Mouse (Mus musculus) heart, embryonic 11.5 days (tissue): Measurements from ENCODE around the gene Tfap4. TPM values are rescaled to one million over a fixed set of nuclear protein-coding genes. Genes with fewer than 3 reads are reported as not detected.

Source experiments
- ATAC-seq: fragments of 200-750 bp; cut with Nextera tagmentation; replicated peaks from 2 replicates; pipeline ENCODE4 v1.8.0; 2017; ENCODE audit warnings: moderate library complexity; ENCODE audit not compliant: insufficient number of reproducible peaks, low FRiP score, low TSS enrichment
- H3K27ac ChIP-seq: fragments of 300-500 bp; sonication (generic); 2 replicates; pipeline ENCODE4 v1.5.1; 2014; ENCODE audit warnings: mild to moderate bottlenecking, low read depth, low read length
- H3K27me3 ChIP-seq: fragments of 300-500 bp; sonication (generic); 2 replicates; pipeline ENCODE4 v1.6.1; 2014; ENCODE audit warnings: mild to moderate bottlenecking, low read length, mixed read lengths; ENCODE audit not compliant: control insufficient read depth, insufficient read depth
- H3K36me3 ChIP-seq: fragments of 300-500 bp; sonication (generic); 2 replicates; pipeline ENCODE4 v1.6.1; 2014; ENCODE audit warnings: mild to moderate bottlenecking, low read length, moderate library complexity, mixed read lengths; ENCODE audit not compliant: control insufficient read depth, insufficient read depth
- H3K4me1 ChIP-seq: fragments of 300-500 bp; sonication (generic); 2 replicates; pipeline ENCODE4 v1.6.1; 2014; ENCODE audit warnings: low read length; ENCODE audit not compliant: control insufficient read depth, insufficient read depth
- H3K4me2 ChIP-seq: fragments of 300-500 bp; sonication (generic); 2 replicates; pipeline ENCODE4 v1.6.1; 2014; ENCODE audit warnings: mild to moderate bottlenecking, moderate library complexity
- H3K4me3 ChIP-seq: fragments of 300-500 bp; sonication (generic); 2 replicates; pipeline ENCODE4 v1.5.1; 2014; ENCODE audit warnings: low read depth, low read length
- H3K9ac ChIP-seq: fragments of 300-500 bp; sonication (generic); 2 replicates; pipeline ENCODE4 v1.6.1; 2014; ENCODE audit warnings: mild to moderate bottlenecking, low read depth, low read length, moderate library complexity
- H3K9me3 ChIP-seq: fragments of 300-500 bp; sonication (generic); replicated peaks from 2 replicates; pipeline ENCODE4 v1.6.1; 2016; ENCODE audit warnings: low read length; ENCODE audit not compliant: control insufficient read depth
- WGBS: fragments of 180-500 bp; shearing (Covaris S2); extraction: QIAGEN DNeasy Blood & Tissue Kit; methylation state at CpG from one replicate; pipeline ENCODE4 v1.1.7; 2014; ENCODE audit not compliant: insufficient replicate concordance; 5-methylcytosine and 5-hydroxymethylcytosine counted together
- polyA plus RNA-seq: library from polyadenylated mRNA; unstranded; fragments of >200 nt; fragmentation: Nextera tagmentation; extraction: Ambion mirVana; gene quantifications from 2 replicates; pipeline ENCODE4 v1.2.1, GENCODE M21; 2014

Gene Tfap4
- polyA plus RNA-seq = 7.3 and 9.4 TPM in 2 replicates

DNA sequence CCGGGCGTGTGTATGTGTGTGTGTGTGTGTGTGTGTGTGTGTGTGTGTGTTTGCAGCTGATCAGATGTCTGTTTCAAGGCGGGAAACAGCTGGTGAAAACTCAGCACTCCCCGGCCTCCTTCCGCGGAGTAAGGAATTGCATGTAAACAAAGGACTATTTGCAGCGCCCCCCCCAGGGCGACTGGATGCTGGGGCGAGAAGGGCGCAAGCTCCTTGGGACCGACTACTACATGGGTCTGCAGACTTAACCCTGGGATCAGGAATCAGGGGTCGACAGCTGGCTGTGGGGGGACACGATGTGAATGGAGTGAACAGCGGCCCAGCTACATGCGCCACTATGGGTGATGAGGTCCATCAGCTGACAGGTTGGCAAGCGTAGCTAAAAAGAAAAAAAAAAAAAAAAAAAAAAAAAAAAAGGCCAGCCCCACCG, at the start of gene Tfap4:
Tfap4 (minus strand) TSS at position 140 of the 430 bp plus-strand sequence.
- Histone ChIP-seq H3K4me2 (peak within 1 kb of the TSS; percentile 96), H3K36me3 (no peaks in the 10 kb centered on the region), H3K4me1 (peaks cover 13% of the 10 kb centered on the region), H3K9ac (peak within 1 kb of the TSS; percentile 90), H3K27me3 (no peaks in the 10 kb centered on the region), H3K27ac (peak within 1 kb of the TSS; percentile 91), H3K9me3 (no peaks in the 10 kb centered on the region), H3K4me3 (peak within 1 kb of the TSS; percentile 65)
- 0% methylated on average over 17 of the region's 17 CpGs for WGBS
- ATAC-seq = peak; percentile 20; the same call in 1 of the 2 replicates

DNA sequence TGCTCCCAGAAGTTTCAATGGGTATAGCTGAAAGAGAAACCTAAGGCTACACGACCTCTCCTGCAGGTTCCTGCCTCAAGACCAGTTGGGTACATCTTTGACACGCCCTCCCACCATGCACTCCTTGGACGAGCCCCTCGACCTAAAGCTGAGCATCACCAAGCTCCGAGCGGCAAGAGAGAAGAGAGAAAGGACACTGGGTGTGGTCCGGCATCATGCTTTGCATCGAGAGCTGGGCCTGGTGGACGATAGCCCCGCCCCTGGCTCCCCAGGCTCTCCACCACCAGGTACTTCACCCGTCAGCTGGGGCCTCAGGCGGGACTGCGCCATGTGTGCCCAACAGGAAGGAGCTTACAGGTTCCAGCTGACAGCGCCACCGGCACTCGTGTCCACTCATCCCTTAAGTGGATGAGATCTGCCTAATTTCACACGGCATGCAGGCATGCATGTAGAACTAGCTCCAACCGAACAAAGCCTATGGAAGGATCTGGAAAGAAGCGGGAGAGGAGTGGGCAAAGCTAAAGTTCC, 48.9 kb upstream of the Tfap4 start:
- Histone ChIP-seq H3K27me3 (no peaks in the 10 kb centered on the region), H3K9ac (no peak overlapping the region), H3K9me3 (no peaks in the 10 kb centered on the region), H3K4me3 (no peak overlapping the region), H3K36me3 (peaks cover 23% of the 10 kb centered on the region), H3K4me2 (no peak overlapping the region), H3K4me1 (peaks cover 46% of the 10 kb centered on the region), H3K27ac (peak overlapping the region; percentile 10; the same call in 1 of the 2 replicates)
- 84% methylated on average over 19 of the region's 19 CpGs for WGBS
- ATAC-seq = no peak

DNA sequence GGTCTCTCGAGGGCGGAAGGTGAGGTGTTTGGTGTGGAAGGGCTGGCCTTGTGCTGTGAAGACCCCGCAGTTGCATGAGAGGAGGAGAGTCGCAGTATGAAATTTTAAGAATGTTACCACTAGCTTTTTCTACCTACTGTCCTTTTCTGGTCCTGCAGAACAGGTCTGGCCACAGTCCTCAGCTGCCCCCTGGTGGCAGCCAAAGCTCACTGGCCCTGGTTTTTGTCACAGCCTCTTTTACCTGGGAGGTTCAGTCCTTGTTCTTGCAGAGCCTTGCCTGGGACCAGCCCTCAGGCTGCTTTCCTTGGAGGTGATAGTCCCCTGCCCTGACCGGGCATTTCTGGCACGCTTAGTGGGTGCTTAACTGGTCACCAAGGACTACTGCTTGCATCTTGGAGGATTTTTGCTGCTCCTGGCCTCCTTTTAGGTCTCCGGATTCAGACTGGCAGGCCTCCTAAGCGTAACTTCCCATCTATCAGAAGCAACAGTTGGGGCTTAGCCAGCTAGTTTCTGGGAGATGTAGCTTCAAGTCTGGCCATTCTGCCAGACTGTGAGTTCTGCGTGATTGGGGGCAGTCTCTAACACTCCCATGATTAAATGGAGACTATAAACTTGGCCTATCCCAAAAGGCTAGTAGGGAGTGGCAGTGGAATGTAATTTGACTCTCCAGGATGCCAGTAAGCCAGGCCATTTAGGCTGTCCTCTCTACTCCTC, 48.3 kb upstream of the Tfap4 start:
- Histone ChIP-seq H3K4me1 (peaks cover 52% of the 10 kb centered on the region), H3K4me2 (no peak overlapping the region), H3K9ac (no peak overlapping the region), H3K27me3 (no peaks in the 10 kb centered on the region), H3K4me3 (no peak overlapping the region), H3K9me3 (no peaks in the 10 kb centered on the region), H3K27ac (peak overlapping the region; percentile 76; the same call in 1 of the 2 replicates), H3K36me3 (peaks cover 17% of the 10 kb centered on the region)
- WGBS = 55% methylated on average over 9 of the region's 9 CpGs
- ATAC-seq = no peak

DNA sequence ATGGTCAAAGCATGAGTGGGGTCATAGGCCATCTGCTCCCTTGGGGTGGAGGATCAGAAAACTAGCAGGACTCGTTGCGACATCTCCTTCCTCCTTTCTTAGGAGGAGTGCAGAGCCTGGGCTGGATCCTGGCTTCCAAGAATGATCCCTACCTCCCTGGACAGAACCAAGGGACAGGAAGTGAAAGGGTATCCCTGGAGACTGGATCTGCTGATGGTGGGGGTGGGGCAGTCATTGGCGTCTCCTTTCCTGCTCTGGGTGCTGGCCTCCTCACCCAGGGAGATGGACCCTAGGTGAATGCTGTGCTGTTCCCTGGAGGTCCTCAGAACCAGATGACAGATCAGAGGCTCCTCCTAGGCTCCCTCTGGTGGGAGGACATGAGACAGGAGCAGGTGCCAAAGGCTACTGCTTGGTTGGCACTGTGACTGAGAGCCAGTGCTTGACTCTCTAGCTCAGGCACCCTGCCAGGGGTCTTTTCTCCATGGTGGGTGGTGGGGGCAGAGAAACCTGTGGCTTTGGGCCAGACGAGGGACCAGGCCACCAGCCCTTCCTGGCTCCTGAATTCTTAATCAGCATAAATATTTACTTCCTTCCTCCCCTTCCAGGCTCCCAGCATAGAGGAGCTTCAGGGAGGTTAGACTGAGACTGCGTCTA, 46.9 kb upstream of the Tfap4 start:
- Histone ChIP-seq H3K4me1 (peaks cover 65% of the 10 kb centered on the region), H3K9ac (0 out of 2 replicates have a peak overlapping the region, but pooled peaks have one; percentile 17), H3K27me3 (no peaks in the 10 kb centered on the region), H3K27ac (peak overlapping the region; percentile 76), H3K36me3 (peaks cover 9% of the 10 kb centered on the region), H3K9me3 (no peaks in the 10 kb centered on the region), H3K4me2 (peak overlapping the region; percentile 16), H3K4me3 (no peak overlapping the region)
- 17% methylated on average over 5 of the region's 5 CpGs for WGBS
- ATAC-seq = no peak

DNA sequence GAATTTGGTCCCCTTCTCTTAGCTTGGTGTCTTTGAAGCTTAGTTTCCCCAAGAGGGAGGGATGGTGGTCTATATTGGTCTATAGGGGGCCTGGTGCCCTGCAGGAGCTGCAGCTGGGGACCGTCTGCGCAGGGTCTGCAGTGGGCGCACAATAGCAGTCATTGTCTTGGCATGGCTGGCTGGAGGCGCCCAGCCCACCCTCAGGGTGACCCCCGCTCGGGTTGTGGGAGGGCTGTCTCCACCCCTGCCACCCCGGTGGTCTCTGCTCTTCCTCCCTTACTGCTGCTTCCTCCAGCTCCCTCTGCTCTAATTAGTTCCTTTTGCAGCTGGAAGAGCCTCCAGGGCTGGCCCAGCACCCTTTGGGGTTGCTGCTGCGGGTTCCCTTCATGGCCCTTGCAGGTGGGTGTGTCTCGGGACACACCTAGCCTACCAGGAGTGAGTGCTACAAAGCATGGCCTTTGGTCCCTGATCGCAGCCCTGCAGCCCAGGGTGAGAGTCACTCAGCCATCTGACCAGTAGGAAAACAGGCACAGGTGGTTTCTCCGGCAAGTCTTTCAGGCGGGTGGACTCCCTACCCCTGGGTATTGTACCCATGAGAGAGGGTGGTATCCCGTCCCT, 46.0 kb upstream of the Tfap4 start:
- H3K4me1 ChIP-seq = peaks cover 75% of the 10 kb centered on the region
- H3K27me3 ChIP-seq = no peaks in the 10 kb centered on the region
- H3K4me3 ChIP-seq = no peak overlapping the region
- H3K4me2 ChIP-seq = no peak overlapping the region
- H3K36me3 ChIP-seq = peaks cover 7% of the 10 kb centered on the region; the same call in 1 of the 2 replicates
- WGBS = 67% methylated on average over 13 of the region's 13 CpGs
- H3K27ac ChIP-seq = peak overlapping the region; percentile 12; the same call in 1 of the 2 replicates
- no peak for ATAC-seq
- no peaks in the 10 kb centered on the region for H3K9me3 ChIP-seq
- H3K9ac ChIP-seq = peak overlapping the region; percentile 22; the same call in 1 of the 2 replicates

DNA sequence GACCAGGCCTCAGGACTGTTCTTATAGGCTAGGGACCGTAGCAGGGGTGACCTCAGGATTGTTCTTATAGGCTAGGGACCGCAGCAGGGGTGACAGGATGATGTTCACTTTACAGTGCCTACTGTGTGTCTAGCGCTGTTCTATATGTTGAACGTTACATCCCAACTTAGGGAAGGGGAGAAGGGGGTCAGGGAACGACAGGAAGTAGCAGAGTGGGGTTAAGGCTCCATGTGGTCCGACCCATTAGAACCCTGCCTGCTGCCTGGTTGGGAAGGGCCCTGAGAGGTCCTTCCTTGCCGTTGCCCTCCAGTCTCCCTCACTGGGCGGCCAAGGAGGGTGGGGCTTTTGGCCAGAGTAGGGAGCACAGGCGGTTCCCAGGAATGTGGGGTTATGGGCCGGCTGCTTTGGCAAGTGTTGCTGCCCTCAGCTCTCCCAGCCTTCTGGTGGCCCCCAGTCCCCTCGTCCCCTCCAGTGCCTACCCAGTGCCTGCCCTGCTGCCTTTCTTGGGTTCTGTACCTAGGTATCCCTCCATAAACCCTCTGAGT, 44.7 kb upstream of the Tfap4 start:
- H3K9ac ChIP-seq = 0 out of 2 replicates have a peak overlapping the region, but pooled peaks have one; percentile 34
- WGBS = 65% methylated on average over 11 of the region's 11 CpGs

DNA sequence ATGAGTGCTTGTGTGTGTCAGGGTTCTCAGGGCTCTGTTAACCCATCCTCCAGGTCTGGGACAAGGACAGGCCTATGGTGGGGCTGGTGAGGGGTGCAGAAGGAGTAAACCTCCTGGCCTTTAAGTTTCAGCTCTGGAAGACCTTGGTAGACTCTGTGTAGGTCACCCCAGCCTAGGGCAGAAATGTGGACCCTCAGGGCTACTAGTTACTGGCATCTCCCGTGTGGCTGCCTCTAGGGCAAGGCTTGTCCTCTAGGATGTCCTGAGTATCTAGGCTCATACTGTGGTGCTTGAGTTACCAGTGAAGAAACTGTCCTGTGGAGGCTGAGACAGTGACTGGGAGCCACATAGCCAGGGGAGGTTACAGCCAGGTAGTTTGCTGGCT, 43.8 kb upstream of the Tfap4 start:
- peak overlapping the region; percentile 70 for H3K9ac ChIP-seq
- no peaks in the 10 kb centered on the region for H3K36me3 ChIP-seq
- no peak overlapping the region for H3K4me3 ChIP-seq
- peaks cover 95% of the 10 kb centered on the region for H3K4me1 ChIP-seq
- 70% methylated on average over 1 of the region's 1 CpGs for WGBS
- H3K4me2 ChIP-seq = peak overlapping the region; percentile 44
- H3K27ac ChIP-seq = peak overlapping the region; percentile 63
- no peaks in the 10 kb centered on the region for H3K9me3 ChIP-seq
- ATAC-seq = no peak
- H3K27me3 ChIP-seq = no peaks in the 10 kb centered on the region

More for the DNA sequence above, 44.7 kb upstream of the Tfap4 start:
- peaks cover 86% of the 10 kb centered on the region for H3K4me1 ChIP-seq
- no peak overlapping the region for H3K4me2 ChIP-seq
- ATAC-seq = no peak
- peak overlapping the region; percentile 63; the same call in 1 of the 2 replicates for H3K27ac ChIP-seq
- H3K4me3 ChIP-seq = no peak overlapping the region
- H3K9me3 ChIP-seq = no peaks in the 10 kb centered on the region
- peaks cover 3% of the 10 kb centered on the region; the same call in 1 of the 2 replicates for H3K36me3 ChIP-seq
- no peaks in the 10 kb centered on the region for H3K27me3 ChIP-seq
